Mouse (Mus musculus) neural tube, embryonic 14.5 days (tissue): Measurements from ENCODE around the gene Tiam1. TPM values are rescaled to one million over a fixed set of nuclear protein-coding genes. Genes with fewer than 3 reads are reported as not detected.

Experiments
- ATAC-seq: fragments of 200-750 bp; cut with Nextera tagmentation; 2 replicates; pipeline ENCODE4 v1.8.0; 2017; ENCODE audit warnings: low read depth, mild to moderate bottlenecking, moderate TSS enrichment, moderate library complexity
- H3K27ac ChIP-seq: fragments of 300-500 bp; sonication (generic); 2 replicates; pipeline ENCODE4 v1.5.1; 2014; ENCODE audit warnings: low read depth, mild to moderate bottlenecking, control low read depth, low read length, moderate library complexity, mixed read lengths
- H3K27me3 ChIP-seq: fragments of 300-500 bp; sonication (generic); 2 replicates; pipeline ENCODE4 v1.6.1; 2014; ENCODE audit warnings: low read length; ENCODE audit not compliant: control insufficient read depth, insufficient read depth
- H3K36me3 ChIP-seq: fragments of 300-500 bp; sonication (generic); 2 replicates; pipeline ENCODE4 v1.6.1; 2014; ENCODE audit warnings: low read length, mixed read lengths; ENCODE audit not compliant: control insufficient read depth, insufficient read depth
- H3K4me1 ChIP-seq: fragments of 300-500 bp; sonication (generic); 2 replicates; pipeline ENCODE4 v1.6.1; 2014; ENCODE audit warnings: low read length; ENCODE audit not compliant: control insufficient read depth, insufficient read depth
- H3K4me2 ChIP-seq: fragments of 300-500 bp; sonication (generic); 2 replicates; pipeline ENCODE4 v1.6.1; 2014; ENCODE audit warnings: mild to moderate bottlenecking, low read depth, low read length, control low read depth
- H3K4me3 ChIP-seq: fragments of 300-500 bp; sonication (generic); 2 replicates; pipeline ENCODE4 v1.5.1; 2014; ENCODE audit warnings: low read depth, low read length, control low read depth, mixed read lengths
- H3K9ac ChIP-seq: fragments of 300-500 bp; sonication (generic); replicated peaks from 2 replicates; pipeline ENCODE4 v1.6.1; 2014; ENCODE audit warnings: low read depth, mild to moderate bottlenecking, control low read depth, low read length, mixed read lengths
- H3K9me3 ChIP-seq: fragments of 300-500 bp; sonication (generic); 2 replicates; pipeline ENCODE4 v1.6.1; 2016; ENCODE audit warnings: low read length; ENCODE audit not compliant: control insufficient read depth
- WGBS: fragments of 180-500 bp; shearing (Covaris S2); extraction: QIAGEN DNeasy Blood & Tissue Kit; methylation state at CpG from one replicate; pipeline ENCODE4 v1.1.7; 2014; 5-methylcytosine and 5-hydroxymethylcytosine counted together
- polyA plus RNA-seq: library from polyadenylated mRNA; unstranded; fragments of >200 nt; fragmentation: Nextera tagmentation; extraction: Ambion mirVana; gene quantifications from 2 replicates; pipeline ENCODE4 v1.2.1, GENCODE M21; 2014

Gene Tiam1
- 24.4 and 34.8 TPM in 2 replicates for polyA plus RNA-seq

- 1% methylated on average over 64 of the region's 64 CpGs for WGBS
- peak; percentile 97 for ATAC-seq
- no peaks in the 10 kb centered on the region for H3K9me3 ChIP-seq
- H3K36me3 ChIP-seq, result no peaks in the 10 kb centered on the region
- peaks cover 13% of the 10 kb centered on the region; the same call in 1 of the 2 replicates for H3K4me1 ChIP-seq
- peak within 1 kb of the TSS; percentile 89 for H3K27ac ChIP-seq
- H3K9ac ChIP-seq, result peak within 1 kb of the TSS; percentile 79
- 0 out of 2 replicates have a peak, but pooled peaks cover 4% of the 10 kb centered on the region for H3K27me3 ChIP-seq
- peak within 1 kb of the TSS; percentile 49 for H3K4me3 ChIP-seq
- H3K4me2 ChIP-seq, result peak within 1 kb of the TSS; percentile 68
Observed at GRCm38 (mm10) chr16:90143760-90144516, at the start of gene Tiam1. Gene Tiam1 (minus strand): TSS chr16:90143769.

DNA sequence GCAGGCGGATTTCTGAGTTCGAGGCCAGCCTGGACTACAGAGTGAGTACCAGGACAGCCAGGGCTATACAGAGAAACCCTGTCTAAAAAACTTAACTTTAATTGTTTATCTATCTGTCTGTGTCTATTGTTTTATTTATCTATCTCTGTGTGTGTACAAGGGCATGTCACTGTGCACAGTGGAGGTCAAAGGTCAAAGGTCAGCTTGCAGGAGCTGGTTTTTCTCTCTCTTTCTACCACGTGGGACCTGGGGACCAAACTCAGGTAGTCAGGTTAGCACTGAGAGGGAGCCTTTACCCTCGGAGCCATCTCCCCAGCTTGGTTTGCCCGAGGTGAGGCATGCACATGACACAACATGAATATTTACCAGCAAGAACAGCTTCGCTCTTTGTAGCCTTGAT is 47.7 kb upstream of the Tiam1 start:
- ATAC-seq, result no peak
- no peaks in the 10 kb centered on the region for H3K9me3 ChIP-seq
- H3K27ac ChIP-seq, result no peak overlapping the region
- no peak overlapping the region for H3K9ac ChIP-seq
- no peak overlapping the region for H3K4me2 ChIP-seq
- 81% methylated on average over 6 of the region's 6 CpGs for WGBS
- no peaks in the 10 kb centered on the region for H3K27me3 ChIP-seq
- no peaks in the 10 kb centered on the region for H3K36me3 ChIP-seq
- no peaks in the 10 kb centered on the region for H3K4me1 ChIP-seq
- no peak overlapping the region for H3K4me3 ChIP-seq

DNA sequence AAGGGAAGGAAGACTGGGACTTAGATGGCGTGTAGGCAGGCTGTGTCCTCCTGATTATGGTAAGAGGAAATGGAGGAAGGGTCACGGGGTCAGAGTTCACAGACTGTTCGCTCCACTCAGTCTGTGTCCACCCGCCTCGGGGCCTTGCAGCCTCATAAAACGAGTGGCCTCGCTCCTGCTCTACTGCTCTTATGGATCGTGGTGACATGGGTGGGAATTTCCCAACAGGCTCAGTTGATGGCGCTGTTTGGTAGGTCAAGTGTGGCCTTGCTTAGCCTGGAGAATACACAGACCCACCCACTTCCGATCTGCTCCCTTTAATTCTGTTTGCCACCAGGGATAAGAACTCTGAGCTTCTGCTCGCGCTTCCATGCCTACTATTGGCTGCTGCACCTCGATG is 43.9 kb upstream of the Tiam1 start:
- Histone ChIP-seq H3K9me3 (no peaks in the 10 kb centered on the region), H3K4me3 (no peak overlapping the region), H3K4me1 (no peaks in the 10 kb centered on the region), H3K27me3 (no peaks in the 10 kb centered on the region), H3K27ac (no peak overlapping the region), H3K36me3 (no peaks in the 10 kb centered on the region), H3K4me2 (no peak overlapping the region), H3K9ac (no peak overlapping the region)
- ATAC-seq, result no peak
- 27% methylated on average over 13 of the region's 13 CpGs for WGBS

GRCm38 (mm10) chr16:90185928-90186588 is 42.5 kb upstream of the Tiam1 start:
- Histone ChIP-seq H3K9ac (no peak overlapping the region), H3K27me3 (no peaks in the 10 kb centered on the region), H3K36me3 (no peaks in the 10 kb centered on the region), H3K4me3 (no peak overlapping the region), H3K4me1 (no peaks in the 10 kb centered on the region), H3K27ac (no peak overlapping the region), H3K9me3 (no peaks in the 10 kb centered on the region), H3K4me2 (no peak overlapping the region)
- 38% methylated on average over 8 of the region's 8 CpGs for WGBS
- ATAC-seq, result peak; percentile 86

GRCm38 (mm10) chr16:90184135-90184534 is 40.6 kb upstream of the Tiam1 start:
- H3K4me2 ChIP-seq, result no peak overlapping the region
- no peaks in the 10 kb centered on the region for H3K9me3 ChIP-seq
- H3K27me3 ChIP-seq, result no peaks in the 10 kb centered on the region
- no peak overlapping the region for H3K4me3 ChIP-seq
- H3K36me3 ChIP-seq, result no peaks in the 10 kb centered on the region
- H3K4me1 ChIP-seq, result no peaks in the 10 kb centered on the region
- no peak overlapping the region for H3K27ac ChIP-seq
- WGBS, result 80% methylated on average over 6 of the region's 6 CpGs
- no peak for ATAC-seq
- no peak overlapping the region for H3K9ac ChIP-seq

DNA sequence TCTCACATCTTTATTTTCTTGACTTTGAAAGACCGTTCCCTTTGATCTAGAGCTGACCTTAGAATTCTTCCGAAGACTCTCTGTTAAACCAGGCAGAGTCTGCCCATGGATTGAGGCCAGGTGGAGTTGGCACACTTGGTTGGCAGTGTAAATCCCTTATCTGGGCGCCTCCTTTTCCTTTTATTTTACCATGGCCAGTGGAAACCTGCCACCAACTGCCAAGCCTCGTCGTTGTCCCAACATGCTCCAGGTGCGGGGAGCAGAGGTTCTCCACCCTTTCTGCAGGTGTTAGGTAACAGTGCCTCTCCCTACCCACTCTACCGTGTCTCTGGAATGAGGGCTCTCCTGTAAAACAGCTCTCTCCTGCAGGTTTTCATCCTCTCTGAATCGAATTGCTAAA is 38.1 kb upstream of the Tiam1 start:
- no peak overlapping the region for H3K4me3 ChIP-seq
- H3K4me2 ChIP-seq, result no peak overlapping the region
- H3K4me1 ChIP-seq, result no peaks in the 10 kb centered on the region
- ATAC-seq, result no peak
- no peaks in the 10 kb centered on the region for H3K27me3 ChIP-seq
- no peaks in the 10 kb centered on the region for H3K36me3 ChIP-seq
- no peak overlapping the region for H3K27ac ChIP-seq
- no peak overlapping the region for H3K9ac ChIP-seq
- no peaks in the 10 kb centered on the region for H3K9me3 ChIP-seq
- 93% methylated on average over 8 of the region's 8 CpGs for WGBS

- Histone ChIP-seq H3K27me3 (no peaks in the 10 kb centered on the region), H3K36me3 (no peaks in the 10 kb centered on the region), H3K9me3 (no peaks in the 10 kb centered on the region), H3K4me3 (no peak overlapping the region), H3K4me1 (no peaks in the 10 kb centered on the region), H3K4me2 (no peak overlapping the region), H3K9ac (no peak overlapping the region), H3K27ac (no peak overlapping the region)
- WGBS, result 81% methylated on average over 6 of the region's 6 CpGs
- no peak for ATAC-seq
Observed at GRCm38 (mm10) chr16:90180975-90181374, 37.4 kb upstream of the Tiam1 start.

GRCm38 (mm10) chr16:90179892-90180291 is 36.3 kb upstream of the Tiam1 start:
- no peaks in the 10 kb centered on the region for H3K36me3 ChIP-seq
- no peak overlapping the region for H3K27ac ChIP-seq
- H3K9me3 ChIP-seq, result no peaks in the 10 kb centered on the region
- H3K4me3 ChIP-seq, result no peak overlapping the region
- 89% methylated on average over 5 of the region's 5 CpGs for WGBS
- H3K4me1 ChIP-seq, result no peaks in the 10 kb centered on the region
- ATAC-seq, result no peak
- H3K4me2 ChIP-seq, result no peak overlapping the region
- no peak overlapping the region for H3K9ac ChIP-seq
- no peaks in the 10 kb centered on the region for H3K27me3 ChIP-seq

DNA sequence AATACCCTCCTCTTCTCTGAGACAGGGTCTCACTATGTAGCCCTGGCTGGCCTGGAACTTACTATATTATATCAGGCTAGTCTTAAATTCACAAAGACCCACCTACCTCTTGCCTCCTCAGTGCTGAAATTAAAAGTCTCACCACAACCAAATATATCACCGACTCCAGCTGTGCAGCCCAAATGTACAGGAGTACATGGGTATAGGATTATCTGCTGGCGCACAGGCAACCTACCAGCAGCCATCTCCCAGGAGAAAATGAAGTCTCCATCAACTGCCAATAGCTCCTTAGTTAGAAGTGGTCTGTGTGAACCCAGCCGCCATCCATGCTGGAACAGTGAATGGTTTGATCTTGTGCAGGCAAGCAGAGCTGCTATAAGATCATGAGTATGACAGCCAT is 34.8 kb upstream of the Tiam1 start:
- ATAC-seq, result no peak
- Histone ChIP-seq H3K36me3 (no peaks in the 10 kb centered on the region), H3K27ac (no peak overlapping the region), H3K4me1 (no peaks in the 10 kb centered on the region), H3K9me3 (no peaks in the 10 kb centered on the region), H3K9ac (no peak overlapping the region), H3K4me3 (no peak overlapping the region), H3K27me3 (no peaks in the 10 kb centered on the region), H3K4me2 (no peak overlapping the region)
- WGBS, result 90% methylated on average over 3 of the region's 3 CpGs
